Mouse (Mus musculus): ENCODE data around the gene Carmil1.
A peak's percentile ranks its signal among the peaks of the same experiment; 100 is the strongest.

Carmil1 gene

DNA sequence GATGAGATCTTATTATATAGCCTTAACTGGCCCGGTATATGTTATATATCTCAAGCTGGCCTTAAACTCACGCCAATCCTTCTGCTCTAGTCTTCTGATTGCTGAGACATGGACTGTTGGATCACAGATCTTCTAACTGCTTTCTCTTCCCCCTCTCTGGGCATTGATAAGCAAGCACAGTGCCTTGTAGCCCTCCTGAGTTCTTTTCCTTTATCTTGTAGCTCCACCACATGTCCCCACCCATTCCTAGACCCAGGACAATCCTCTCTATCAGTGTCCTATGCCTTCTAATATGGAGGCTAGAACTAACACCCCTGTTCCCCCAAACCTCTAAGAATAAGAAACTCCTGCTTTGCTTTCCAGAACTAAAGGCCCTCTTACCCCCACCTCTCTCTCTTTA, 275.1 kb downstream of the Carmil1 start:
- no peak for DNase-seq

GRCm38 (mm10) chr13:24001797-24002196, 278.8 kb downstream of the Carmil1 start:
- DNase-seq = no peak

DNA sequence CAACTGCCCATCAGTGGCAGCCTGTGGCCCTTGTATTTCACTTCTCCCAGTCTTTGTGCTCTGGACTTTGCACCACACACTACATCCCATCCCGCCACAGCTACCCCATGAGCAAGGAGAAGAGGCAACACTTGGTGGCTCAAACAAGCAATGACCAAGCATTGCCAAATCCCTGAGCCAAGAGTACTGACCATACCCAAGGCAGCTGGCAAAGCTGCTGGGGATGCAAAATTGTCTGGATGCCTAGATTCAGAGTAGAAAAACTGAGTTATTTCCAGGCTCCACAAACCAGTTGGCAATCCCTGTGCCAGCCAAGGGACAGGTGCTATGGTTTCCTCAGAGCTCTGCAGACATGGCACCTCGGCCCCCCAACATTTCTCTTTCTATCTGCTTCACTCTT, 279.5 kb downstream of the Carmil1 start:
- no peak for DNase-seq

GRCm38 (mm10) chr13:23998826-23999225, 281.8 kb downstream of the Carmil1 start:
- no peak for DNase-seq

GRCm38 (mm10) chr13:23994756-23995155, 285.8 kb downstream of the Carmil1 start:
- no peak for DNase-seq

- DNase-seq = no peak
Observed at GRCm38 (mm10) chr13:23994024-23994423, 286.6 kb downstream of the Carmil1 start.

- DNase-seq = peak; percentile 70
Observed at GRCm38 (mm10) chr13:23990928-23991327, 289.7 kb downstream of the Carmil1 start, which contains the start of gene Scgn. TSS of gene Scgn (minus strand) at chr13:23991214.

DNA sequence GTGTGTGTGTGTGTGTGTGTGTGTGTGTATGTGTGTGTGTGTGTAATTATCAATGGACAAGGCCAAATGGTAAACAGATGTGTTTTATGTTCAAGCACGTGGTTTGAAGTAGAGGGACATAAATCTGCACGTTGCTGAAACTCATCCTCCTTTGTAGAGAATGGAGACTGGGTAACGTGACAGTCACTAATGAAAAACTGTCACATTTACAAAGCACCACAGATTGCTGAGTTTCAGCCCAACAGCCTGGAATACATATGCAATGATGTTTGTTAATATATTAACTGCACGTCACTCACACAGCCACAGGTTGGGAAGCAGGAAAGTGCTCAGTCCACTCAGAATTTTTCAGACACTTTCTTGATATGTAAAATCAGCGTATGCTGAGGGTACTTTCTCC, 290.1 kb downstream of the Carmil1 start:
- no peak for DNase-seq

GRCm38 (mm10) chr13:23985130-23985529, 295.5 kb downstream of the Carmil1 start:
- DNase-seq = no peak

DNA sequence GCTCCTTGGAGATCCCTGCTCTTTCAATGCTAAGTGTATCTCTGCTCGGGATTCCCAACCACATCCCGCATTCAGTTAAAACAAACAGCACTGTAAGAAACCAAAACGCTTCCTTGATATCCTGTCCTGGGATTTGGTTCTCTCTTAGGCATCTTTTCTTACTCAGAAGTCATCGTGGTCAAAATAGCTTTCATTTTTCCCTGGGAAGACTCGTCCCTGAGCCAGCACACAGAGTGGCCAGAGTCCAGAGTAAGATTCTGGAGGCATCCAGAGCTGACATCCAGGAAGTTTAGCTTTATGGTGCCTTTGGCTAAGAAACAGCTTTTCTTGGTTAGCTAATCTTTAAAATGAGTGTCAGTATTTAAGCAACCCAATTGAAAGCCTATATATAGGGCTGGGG, 308.3 kb downstream of the Carmil1 start:
- no peak for DNase-seq

DNA sequence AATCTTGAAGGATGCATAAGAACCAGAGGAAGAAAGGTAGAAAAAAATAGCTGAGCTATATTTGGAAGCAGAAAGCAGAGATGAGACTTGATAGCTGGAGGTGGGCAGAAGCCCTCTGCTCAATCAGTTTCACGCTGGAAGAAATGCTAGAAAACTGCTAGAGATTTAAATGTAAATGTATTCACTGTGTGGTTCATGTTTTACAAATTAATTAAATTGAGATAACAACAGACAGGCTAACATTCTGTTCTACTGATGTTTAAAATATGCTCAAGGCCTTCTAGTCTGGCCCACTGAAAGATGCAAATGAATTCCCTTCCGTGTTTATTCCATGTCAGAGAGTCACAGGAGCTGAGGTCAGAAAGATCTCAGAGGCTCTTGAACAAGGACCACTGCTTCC, 308.7 kb downstream of the Carmil1 start:
- DNase-seq = no peak

GRCm38 (mm10) chr13:23964909-23965308, 315.7 kb downstream of the Carmil1 start:
- DNase-seq = no peak

Measured in lung, postnatal 14 days (tissue).